Mouse (Mus musculus): Measurements from ENCODE around the gene Eif3l.
A peak's percentile ranks its signal among the peaks of the same experiment; 100 is the strongest.

GRCm38 (mm10) chr15:79093083-79093839 lies 18.3 kb downstream of the Eif3l start:
- no peak for TF ChIP-seq EP300 (IDR thresholded peaks at IDR 0.05)
- TF ChIP-seq CTCF (IDR thresholded peaks at IDR 0.05) = peak; percentile 89

All from lung, postnatal 0 days (tissue).